Mouse (Mus musculus): ENCODE measurements around the gene Tmem170b. TPM values are rescaled to one million over a fixed set of nuclear protein-coding genes. Genes with fewer than 3 reads are reported as not detected.
A peak's percentile ranks its signal among the peaks of the same experiment; 100 is the strongest.
"Not testable (repeated sequence)": the region's sequence is repeated elsewhere in the genome, so short reads cannot be mapped to it uniquely, and the experiment has no call there.

The Tmem170b gene
- total RNA-seq, 2 experiments from 2014 or later, result 16.7 to 17.1 TPM

DNA sequence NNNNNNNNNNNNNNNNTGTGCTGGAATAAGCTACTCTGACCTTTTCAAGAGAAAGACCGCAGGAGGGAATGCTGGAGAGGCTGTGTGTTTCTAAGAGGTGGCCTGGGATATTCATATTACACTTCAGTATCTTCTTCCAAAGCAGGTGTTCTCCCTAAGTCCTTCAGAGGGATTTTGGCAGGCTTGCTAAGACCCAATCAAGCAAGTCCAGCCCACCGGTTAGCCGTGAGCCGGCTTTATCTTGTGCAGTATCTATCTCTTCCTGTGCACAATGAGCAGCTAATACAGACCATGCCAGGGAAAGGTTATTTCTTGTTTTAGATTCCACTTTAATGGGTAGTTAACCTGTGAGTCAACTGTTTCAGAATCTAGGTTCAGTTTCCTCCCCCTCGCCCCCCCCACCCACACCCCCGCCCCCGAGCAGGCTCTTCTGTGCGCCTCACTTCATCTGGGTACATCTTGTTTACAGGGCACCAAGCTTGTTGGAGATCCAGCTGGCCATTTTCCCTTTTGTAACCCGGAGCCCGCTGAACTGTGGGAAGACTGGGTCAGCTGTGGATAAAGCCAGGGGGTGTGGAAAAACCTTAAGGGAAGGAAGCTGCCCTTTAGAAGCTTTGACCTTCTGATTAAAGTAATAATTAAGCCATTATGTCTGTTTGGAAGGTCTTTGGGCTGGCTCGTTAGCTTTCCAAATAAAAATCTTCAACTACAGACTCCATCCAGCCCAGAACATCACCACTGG, 54.5 kb downstream of the Tmem170b start:
- no peak for DNase-seq
- intact Hi-C loops (cut with DNase I; ENCODE audit: low total_unique reads), result no loop called here

- no peak for DNase-seq
- intact Hi-C loops (cut with DNase I; ENCODE audit: low total_unique reads), result no loop called here
Observed at GRCm38 (mm10) chr13:41661116-41661515, 55.4 kb downstream of the Tmem170b start.

DNA sequence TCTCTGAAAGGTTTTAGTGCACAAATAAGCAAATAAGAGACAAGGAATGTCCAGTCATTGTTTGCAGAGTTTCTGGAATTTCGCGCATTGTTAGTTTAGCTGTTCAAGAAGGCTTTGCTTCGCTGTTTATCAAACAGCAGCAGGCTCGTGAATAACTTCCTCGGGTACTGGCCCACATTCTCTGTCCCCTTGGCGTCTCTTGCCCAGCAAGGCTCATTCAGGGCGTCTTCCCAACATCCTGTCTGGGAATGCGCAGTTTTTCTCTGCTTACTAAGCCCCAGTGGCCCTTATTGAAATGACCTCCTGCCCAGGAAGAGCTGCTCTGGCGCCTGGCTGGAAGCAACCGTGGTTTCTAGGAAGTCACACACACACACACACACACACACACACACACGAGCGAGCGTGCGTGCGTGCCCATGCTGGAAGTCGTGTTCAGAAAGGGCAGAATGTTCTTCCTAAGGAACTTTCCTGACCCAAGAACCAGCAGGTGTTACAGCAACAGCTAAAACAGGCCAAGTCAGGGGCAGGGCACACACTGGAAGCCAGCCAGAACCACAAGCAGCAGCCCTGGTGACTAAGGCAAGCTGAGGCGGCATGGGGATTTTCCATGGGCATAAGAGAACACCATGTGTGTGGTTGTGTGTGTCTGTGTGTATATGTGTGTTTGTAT, 56.8 kb downstream of the Tmem170b start:
- intact Hi-C loops (cut with DNase I; ENCODE audit: low total_unique reads), result no loop called here
- DNase-seq, result peak; percentile 44

GRCm38 (mm10) chr13:41663501-41664195, 57.9 kb downstream of the Tmem170b start:
- intact Hi-C loops (cut with DNase I; ENCODE audit: low total_unique reads), result no loop called here
- DNase-seq, result no peak

DNA sequence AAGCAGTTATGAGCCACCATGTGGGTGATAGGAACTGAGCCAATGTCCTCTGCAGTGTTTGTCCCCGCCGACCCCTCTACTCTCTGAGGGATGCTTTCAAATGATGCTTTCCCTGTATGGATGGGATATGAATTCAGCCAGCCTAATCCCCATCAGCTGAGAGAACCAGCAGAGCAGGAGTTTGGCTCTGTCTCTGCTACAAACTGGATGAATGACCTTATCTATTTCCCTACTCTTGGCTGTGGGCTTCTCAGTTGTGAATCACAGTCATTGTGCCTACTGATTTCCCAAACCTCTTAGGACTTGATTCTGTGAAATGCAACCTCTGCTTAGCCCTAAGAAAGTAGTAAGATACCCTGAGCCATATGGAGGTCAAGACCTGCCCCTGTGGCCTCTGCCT, 64.2 kb downstream of the Tmem170b start:
- no peak for DNase-seq
- intact Hi-C loops (cut with DNase I; ENCODE audit: low total_unique reads), result no loop called here

GRCm38 (mm10) chr13:41670386-41671130, 64.9 kb downstream of the Tmem170b start:
- intact Hi-C loops (cut with DNase I; ENCODE audit: low total_unique reads), result no loop called here
- DNase-seq, result no peak

DNA sequence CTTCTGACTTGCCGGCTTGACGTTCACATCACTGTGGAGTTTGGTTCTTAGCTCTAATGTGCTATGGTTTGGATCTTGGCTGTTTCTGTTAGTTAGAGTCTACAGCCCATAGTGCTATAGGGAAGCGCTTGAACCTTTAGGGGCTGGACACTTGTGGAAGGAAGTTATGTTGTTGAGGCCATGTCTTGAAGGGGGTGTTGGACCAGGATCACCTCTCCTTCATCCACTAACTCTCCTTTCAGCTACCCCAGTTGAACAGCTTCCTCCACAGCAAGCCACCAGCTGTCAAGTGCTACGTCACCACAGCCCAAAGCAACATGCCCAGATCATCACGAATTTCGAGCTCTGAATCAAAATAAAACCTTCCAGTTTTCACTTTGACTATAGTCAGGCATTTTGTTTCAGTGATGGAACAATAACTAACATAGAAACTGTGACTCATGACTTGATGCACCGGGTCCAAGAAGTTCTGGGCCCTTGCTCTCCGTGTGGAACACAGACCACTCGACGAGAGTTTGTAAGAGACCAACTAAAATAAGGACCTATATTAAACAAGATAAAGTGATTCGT, 65.5 kb downstream of the Tmem170b start:
- no peak for DNase-seq
- intact Hi-C loops (cut with DNase I; ENCODE audit: low total_unique reads), result no loop called here

DNA sequence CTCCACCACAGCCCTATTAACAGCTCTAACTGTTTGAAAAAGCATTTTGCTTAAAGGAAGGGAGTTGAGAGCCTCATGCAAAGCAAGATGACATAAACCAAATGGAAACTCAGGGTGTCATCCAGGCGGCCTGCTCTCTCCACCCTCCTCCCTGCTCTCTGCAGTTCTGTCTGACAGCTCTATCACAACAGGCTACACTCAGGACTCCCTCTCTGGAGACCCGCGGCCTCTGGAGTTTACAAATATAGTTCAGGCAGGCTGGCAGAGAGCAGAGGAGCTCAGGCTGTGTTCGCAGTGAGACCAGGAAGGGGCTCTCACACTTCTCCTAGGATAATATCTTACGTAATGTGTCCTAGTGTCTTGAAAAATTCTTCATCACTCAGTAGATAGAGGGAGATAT, 67.2 kb downstream of the Tmem170b start:
- intact Hi-C loops (cut with DNase I; ENCODE audit: low total_unique reads); DNase-seq: not testable (repeated sequence)

GRCm38 (mm10) chr13:41673541-41673940, 67.8 kb downstream of the Tmem170b start:
- intact Hi-C loops (cut with DNase I; ENCODE audit: low total_unique reads), result no loop called here

GRCm38 (mm10) chr13:41674608-41675007, 68.9 kb downstream of the Tmem170b start:
- intact Hi-C loops (cut with DNase I; ENCODE audit: low total_unique reads), result not testable (repeated sequence)

More at GRCm38 (mm10) chr13:41673541-41673940, 67.8 kb downstream of the Tmem170b start:
- no peak for DNase-seq

GRCm38 (mm10) chr13:41675498-41675897, 69.8 kb downstream of the Tmem170b start:
- intact Hi-C loops (cut with DNase I; ENCODE audit: low total_unique reads), result no loop called here
- no peak for DNase-seq

More at GRCm38 (mm10) chr13:41674608-41675007, 68.9 kb downstream of the Tmem170b start:
- DNase-seq, result not testable (repeated sequence)

DNA sequence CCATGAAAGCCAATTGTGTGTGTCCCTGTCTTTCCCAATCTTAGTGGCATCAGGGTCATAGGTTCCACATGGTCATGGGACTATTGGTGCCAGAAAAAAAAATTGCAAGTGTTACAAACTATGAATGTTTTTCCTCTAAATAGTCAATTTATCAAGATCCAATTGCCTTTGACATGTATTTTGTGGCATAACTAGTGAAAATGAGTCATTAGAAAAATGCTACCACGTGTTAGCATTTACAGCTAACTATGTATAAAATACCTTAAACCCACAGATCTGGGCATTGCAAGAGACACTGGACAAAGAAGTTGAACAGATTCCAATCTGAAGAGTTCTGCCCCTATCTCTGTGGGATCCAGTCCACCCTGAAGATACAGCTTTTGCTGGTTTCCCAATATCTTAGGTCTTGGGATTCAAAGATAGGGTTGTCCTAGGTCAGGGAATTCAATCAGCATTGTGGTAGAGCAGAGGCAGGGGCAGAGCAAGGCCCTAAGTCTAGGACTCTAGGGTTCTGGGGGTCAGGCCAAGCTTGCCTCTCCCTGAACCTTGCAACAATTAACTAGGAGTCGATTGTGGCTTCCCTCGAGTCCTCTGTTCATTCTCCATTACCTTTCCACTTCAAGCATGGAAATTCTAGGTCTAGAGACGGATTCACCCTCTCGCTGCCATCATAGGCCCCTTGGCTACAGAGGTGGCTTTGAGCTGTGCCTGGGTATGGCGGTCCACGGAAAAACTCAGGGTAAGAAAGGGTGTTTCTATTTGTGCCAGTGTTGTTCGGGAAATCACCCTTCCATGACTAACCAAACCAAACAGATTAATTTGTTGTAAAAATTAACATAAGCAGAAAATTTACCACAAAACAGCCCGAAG, 70.5 kb downstream of the Tmem170b start:
- intact Hi-C loops (cut with DNase I; ENCODE audit: low total_unique reads), result no loop called here
- DNase-seq, result no peak

GRCm38 (mm10) chr13:41676836-41677186, 71.1 kb downstream of the Tmem170b start:
- intact Hi-C loops (cut with DNase I; ENCODE audit: low total_unique reads), result no loop called here
- no peak for DNase-seq

GRCm38 (mm10) chr13:41680854-41681549, 75.3 kb downstream of the Tmem170b start:
- intact Hi-C loops (cut with DNase I; ENCODE audit: low total_unique reads), result no loop called here
- no peak for DNase-seq

- intact Hi-C loops (cut with DNase I; ENCODE audit: low total_unique reads), result no loop called here
- no peak for DNase-seq
Observed at GRCm38 (mm10) chr13:41682341-41683119, 76.8 kb downstream of the Tmem170b start.

DNA sequence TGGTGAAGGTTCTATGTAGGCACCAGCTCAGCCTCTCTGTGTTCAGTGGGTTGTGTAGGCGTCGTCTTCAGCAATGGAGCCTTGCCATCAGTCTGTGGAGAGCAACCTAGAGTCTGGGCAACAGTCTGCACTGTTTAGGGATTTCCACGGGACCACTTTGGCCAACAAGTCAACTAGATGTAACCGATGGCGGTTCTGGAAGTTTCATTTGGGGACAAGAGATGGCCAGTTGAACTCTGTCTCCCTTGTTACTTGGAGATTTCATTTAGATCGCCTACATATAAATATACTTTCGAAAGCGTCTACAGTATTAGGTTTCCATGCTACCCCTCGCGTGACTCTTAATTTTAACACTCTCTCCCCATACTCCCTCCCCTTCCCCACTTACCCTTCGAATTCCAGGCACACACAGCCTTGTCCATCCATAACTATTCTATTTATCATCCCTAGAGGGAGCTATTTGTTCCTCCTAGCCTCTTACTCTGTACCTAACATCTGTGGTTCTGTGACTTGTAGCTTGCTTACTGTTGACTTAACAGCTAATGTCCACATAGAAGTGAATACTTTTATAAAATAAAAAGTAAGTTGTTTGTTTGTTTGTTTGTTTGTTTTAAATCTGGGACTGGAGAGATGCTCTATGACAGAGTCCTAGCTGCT, 77.8 kb downstream of the Tmem170b start:
- intact Hi-C loops (cut with DNase I; ENCODE audit: low total_unique reads), result no loop called here
- DNase-seq, result no peak

- no peak for DNase-seq
- intact Hi-C loops (cut with DNase I; ENCODE audit: low total_unique reads), result no loop called here
Observed at GRCm38 (mm10) chr13:41685499-41685898, 79.8 kb downstream of the Tmem170b start.

All from gastrocnemius, postnatal 14 days (tissue).